ENCODE assay signal across 15 mouse cellular contexts in the genomic region with DNA sequence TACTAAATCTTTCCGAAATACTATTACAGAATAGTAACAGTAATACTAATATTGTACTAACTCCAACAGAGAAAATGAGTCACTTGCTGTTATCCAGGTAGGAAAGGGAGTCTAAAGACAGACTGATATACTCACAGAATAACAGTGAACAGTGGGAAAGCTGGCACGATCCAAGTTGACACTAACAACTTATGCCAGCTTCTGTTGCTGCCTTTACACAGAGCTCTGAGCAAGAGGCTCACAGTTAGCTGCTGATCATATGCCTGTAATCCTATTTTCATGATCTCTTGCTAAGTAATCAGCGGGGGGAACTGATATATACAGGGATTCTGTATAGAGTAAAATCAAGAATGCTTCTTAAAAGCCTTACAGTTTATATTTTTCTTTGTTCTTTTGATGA.
"Had no signal": no experiment of that assay in that cellular context is flagged by ENCODE, and none has a peak within 500 bp of the region (broad histone marks: within the 10 kb centered on the region; RNA-seq: fewer than 3 reads in every experiment).

No protein-coding gene starts in this region.

- H3K27ac ChIP-seq: kidney, embryonic 15.5 days; left cerebral cortex, adult 2 months; limb, embryonic 12.5 days; liver, embryonic 14.5 days; neural tube, embryonic 15.5 days; stomach, embryonic 15.5 days had no signal

- ATAC-seq: intestine, embryonic 16.5 days had no signal

- DNase-seq: kidney, adult 2 months; kidney, postnatal 14 days; liver; lung, adult 18-20 months; right cerebral cortex, postnatal 14 days; thymus, adult 2 months; thymus, postnatal 25 days had no signal

- H3K9me3 ChIP-seq: kidney, embryonic 15.5 days; limb, embryonic 12.5 days; neural tube, embryonic 15.5 days; stomach, embryonic 15.5 days had no signal

- H3K4me2 ChIP-seq: kidney, embryonic 15.5 days; limb, embryonic 12.5 days; neural tube, embryonic 15.5 days; stomach, embryonic 15.5 days had no signal

- H3K4me1 ChIP-seq: kidney, embryonic 15.5 days; limb, embryonic 12.5 days; stomach, embryonic 15.5 days had no signal

- H3K4me3 ChIP-seq: kidney, embryonic 15.5 days; left cerebral cortex, adult 2 months; limb, embryonic 12.5 days; myocyte; neural tube, embryonic 15.5 days; stomach, embryonic 15.5 days had no signal

- H3K9ac ChIP-seq: kidney, embryonic 15.5 days; limb, embryonic 12.5 days; liver, embryonic 14.5 days; neural tube, embryonic 15.5 days; stomach, embryonic 15.5 days had no signal

- H3K36me3 ChIP-seq: kidney, embryonic 15.5 days; limb, embryonic 12.5 days; neural tube, embryonic 15.5 days; stomach, embryonic 15.5 days had no signal

- H3K27me3 ChIP-seq: kidney, embryonic 15.5 days; limb, embryonic 12.5 days; neural tube, embryonic 15.5 days; stomach, embryonic 15.5 days had no signal
